Mouse (Mus musculus): ENCODE results near the gene Slc22a16.

Slc22a16 gene

GRCm38 (mm10) chr10:40604706-40605394 lies 34.7 kb downstream of the Slc22a16 start:
- peak; percentile 23 for DNase-seq (ENCODE audit: low read depth, low spot score)

- no peak for DNase-seq (ENCODE audit: low read depth, low spot score)
These were observed 47.8 kb downstream of the Slc22a16 start for GRCm38 (mm10) chr10:40617973-40618372.

- no peak for DNase-seq (ENCODE audit: low read depth, low spot score)
These were observed 49.6 kb downstream of the Slc22a16 start for GRCm38 (mm10) chr10:40619760-40620159.

GRCm38 (mm10) chr10:40629140-40629539 lies 59.0 kb downstream of the Slc22a16 start:
- DNase-seq (ENCODE audit: low read depth, low spot score), result no peak

GRCm38 (mm10) chr10:40629656-40630311 lies 59.6 kb downstream of the Slc22a16 start, which contains the start of gene Ddo:
Ddo (plus strand) TSS chr10:40630011.
- no peak for DNase-seq (ENCODE audit: low read depth, low spot score)

GRCm38 (mm10) chr10:40630457-40630856 lies 60.3 kb downstream of the Slc22a16 start:
- no peak for DNase-seq (ENCODE audit: low read depth, low spot score)

GRCm38 (mm10) chr10:40630961-40631360 lies 60.8 kb downstream of the Slc22a16 start:
- no peak for DNase-seq (ENCODE audit: low read depth, low spot score)

- DNase-seq (ENCODE audit: low read depth, low spot score), result no peak
These were observed 62.0 kb downstream of the Slc22a16 start for GRCm38 (mm10) chr10:40632087-40632486.

GRCm38 (mm10) chr10:40637331-40637730 lies 67.2 kb downstream of the Slc22a16 start:
- DNase-seq (ENCODE audit: low read depth, low spot score), result no peak

GRCm38 (mm10) chr10:40638276-40638675 lies 68.1 kb downstream of the Slc22a16 start:
- DNase-seq (ENCODE audit: low read depth, low spot score), result no peak

- DNase-seq (ENCODE audit: low read depth, low spot score), result no peak
These were observed 69.0 kb downstream of the Slc22a16 start for GRCm38 (mm10) chr10:40638823-40639819.

- DNase-seq (ENCODE audit: low read depth, low spot score), result no peak
These were observed 70.3 kb downstream of the Slc22a16 start for GRCm38 (mm10) chr10:40640406-40640805.

- no peak for DNase-seq (ENCODE audit: low read depth, low spot score)
These were observed 71.8 kb downstream of the Slc22a16 start for GRCm38 (mm10) chr10:40641901-40642300.

GRCm38 (mm10) chr10:40643126-40643525 lies 73.0 kb downstream of the Slc22a16 start:
- no peak for DNase-seq (ENCODE audit: low read depth, low spot score)

GRCm38 (mm10) chr10:40644456-40644855 lies 74.3 kb downstream of the Slc22a16 start:
- DNase-seq (ENCODE audit: low read depth, low spot score), result no peak

GRCm38 (mm10) chr10:40645346-40645745 lies 75.2 kb downstream of the Slc22a16 start:
- DNase-seq (ENCODE audit: low read depth, low spot score), result peak; percentile 23

- DNase-seq (ENCODE audit: low read depth, low spot score), result no peak
These were observed 78.6 kb downstream of the Slc22a16 start for GRCm38 (mm10) chr10:40648776-40649175.

- DNase-seq (ENCODE audit: low read depth, low spot score), result peak; percentile 22
These were observed 79.5 kb downstream of the Slc22a16 start for GRCm38 (mm10) chr10:40649634-40650033.

- DNase-seq (ENCODE audit: low read depth, low spot score), result no peak
These were observed 81.5 kb downstream of the Slc22a16 start for GRCm38 (mm10) chr10:40651676-40652075.

Measured in retina, adult 2 months (tissue).